Comparison of ENCODE assay signal across 9 mouse cellular contexts in the genomic region with DNA sequence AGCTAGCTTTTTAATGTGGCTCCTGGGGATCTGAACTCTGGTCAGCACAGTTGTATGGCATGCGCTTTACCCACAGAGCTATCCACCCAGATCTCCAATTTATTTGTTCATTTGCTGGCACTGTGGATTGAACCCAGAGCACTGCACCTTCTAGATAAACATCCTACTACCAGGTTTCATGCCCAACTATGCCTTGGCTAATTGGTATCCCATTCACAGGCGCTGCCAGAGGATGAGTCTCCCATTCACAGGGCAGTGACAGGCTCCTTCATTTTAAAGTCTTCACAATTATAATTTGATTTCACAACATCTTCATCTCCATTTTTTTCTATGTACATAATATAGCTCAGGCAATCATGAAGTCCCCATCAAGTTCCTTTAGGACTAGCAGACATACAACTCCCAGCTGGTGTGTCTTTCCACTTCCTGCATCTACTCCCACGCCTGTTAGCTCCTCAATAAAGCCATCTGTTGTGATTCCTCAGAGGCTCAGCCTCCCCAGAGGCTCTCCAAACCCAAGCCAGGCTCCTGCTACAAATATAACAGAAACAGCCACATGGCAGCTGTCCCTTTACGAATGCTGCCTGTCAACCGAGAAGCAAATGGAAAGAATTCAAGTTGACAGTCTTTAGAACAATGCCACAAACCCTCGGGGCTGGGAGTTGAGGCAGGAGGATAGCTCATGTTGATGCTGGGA.
DNase-seq lines count a peak whose midpoint lies in the region; ATAC-seq lines count a peak whose summit lies in the region.
"Had no signal": no experiment of that assay in that cellular context is flagged by ENCODE, and none has a peak within 500 bp of the region (broad histone marks: within the 10 kb centered on the region; RNA-seq: fewer than 3 reads in every experiment).

No protein-coding gene starts in this region.

- no peak overlapping the region for H3K4me3 ChIP-seq in limb, embryonic 13.5 days
- no peak overlapping the region for H3K4me3 ChIP-seq in limb, embryonic 10.5 days
- H3K4me3 ChIP-seq in forebrain, embryonic 14.5 days (ENCODE audit: low read depth, low read length), result no peak overlapping the region

- H3K27me3 ChIP-seq in limb, embryonic 13.5 days, result no peaks in the 10 kb centered on the region
- H3K27me3 ChIP-seq in limb, embryonic 10.5 days (ENCODE audit: low read depth, poor library complexity, severe bottlenecking), result no peaks in the 10 kb centered on the region
- no peaks in the 10 kb centered on the region for H3K27me3 ChIP-seq in forebrain, embryonic 14.5 days (replicated peaks; ENCODE audit: control insufficient read depth, insufficient read depth, low read length)
- H3K27me3 ChIP-seq: Patski had no signal

- peak; percentile 64; the same call in 1 of the 2 replicates for ATAC-seq in limb, embryonic 13.5 days (ENCODE audit: low FRiP score, low read depth)
- peak; percentile 93 for ATAC-seq in forebrain, embryonic 14.5 days
- no peak for ATAC-seq in monocyte, adult 5-6 weeks (replicated peaks; ENCODE audit: insufficient number of reproducible peaks, low FRiP score, low TSS enrichment, poor library complexity, severe bottlenecking)
- ATAC-seq: Patski had no signal

- H3K27ac ChIP-seq in limb, embryonic 13.5 days, result no peak overlapping the region
- no peak overlapping the region for H3K27ac ChIP-seq in limb, embryonic 10.5 days
- peak overlapping the region; percentile 63 for H3K27ac ChIP-seq in forebrain, embryonic 14.5 days (ENCODE audit: low read depth, low read length)

- H3K4me2 ChIP-seq in limb, embryonic 13.5 days (replicated peaks), result no peak overlapping the region
- H3K4me2 ChIP-seq in forebrain, embryonic 14.5 days (ENCODE audit: low read length), result no peak overlapping the region

- H3K9ac ChIP-seq in limb, embryonic 13.5 days, result no peak overlapping the region
- no peak overlapping the region for H3K9ac ChIP-seq in forebrain, embryonic 14.5 days (ENCODE audit: low read length)

- 52% methylated on average over 6 of the region's 6 CpGs for WGBS in limb, embryonic 13.5 days
- 69% methylated on average over 6 of the region's 6 CpGs for WGBS in limb, embryonic 10.5 days
- 42% methylated on average over 6 of the region's 6 CpGs for WGBS in forebrain, embryonic 14.5 days

- no peaks in the 10 kb centered on the region for H3K9me3 ChIP-seq in limb, embryonic 13.5 days
- no peaks in the 10 kb centered on the region for H3K9me3 ChIP-seq in limb, embryonic 10.5 days (replicated peaks)
- H3K9me3 ChIP-seq in forebrain, embryonic 14.5 days (replicated peaks; ENCODE audit: control insufficient read depth, low read length), result no peaks in the 10 kb centered on the region

- DNase-seq in limb, embryonic 10.5 days (ENCODE audit: low spot score), result no peak
- DNase-seq in forebrain, embryonic 14.5 days (ENCODE audit: low spot score), result peak; percentile 94
- peak; percentile 85 for DNase-seq in layer of hippocampus, adult 9-10 months (ENCODE audit: low spot score)
- peak; percentile 19 for DNase-seq in neural tube, embryonic 10.5 days (ENCODE audit: extremely low spot score, low spot score)
- no peak for DNase-seq in adrenal gland, adult 8-10 months
- DNase-seq in ovary, postnatal 10 days (ENCODE audit: low spot score), result no peak

- H3K4me1 ChIP-seq in limb, embryonic 13.5 days, result 0 out of 2 replicates have a peak, but pooled peaks cover 4% of the 10 kb centered on the region
- H3K4me1 ChIP-seq in limb, embryonic 10.5 days, result no peaks in the 10 kb centered on the region
- peaks cover 5% of the 10 kb centered on the region; the same call in 1 of the 2 replicates for H3K4me1 ChIP-seq in forebrain, embryonic 14.5 days (ENCODE audit: control insufficient read depth, insufficient read depth, low read length)

- H3K36me3 ChIP-seq in limb, embryonic 13.5 days, result no peaks in the 10 kb centered on the region
- no peaks in the 10 kb centered on the region for H3K36me3 ChIP-seq in limb, embryonic 10.5 days
- no peaks in the 10 kb centered on the region for H3K36me3 ChIP-seq in forebrain, embryonic 14.5 days (ENCODE audit: control insufficient read depth, insufficient read depth, low read length)

Comparison
In these comparisons a context has a peak if more than half of its experiments do, and no peak if none do; other contexts are left out.
1. DNase-seq: peak in forebrain, embryonic 14.5 days (single experiment), layer of hippocampus, adult 9-10 months (single experiment) and neural tube, embryonic 10.5 days (single experiment); none in limb, embryonic 10.5 days (single experiment), adrenal gland, adult 8-10 months (single experiment) and ovary, postnatal 10 days (single experiment).